Comparison of ENCODE assay signal across 9 mouse cellular contexts in the genomic region with DNA sequence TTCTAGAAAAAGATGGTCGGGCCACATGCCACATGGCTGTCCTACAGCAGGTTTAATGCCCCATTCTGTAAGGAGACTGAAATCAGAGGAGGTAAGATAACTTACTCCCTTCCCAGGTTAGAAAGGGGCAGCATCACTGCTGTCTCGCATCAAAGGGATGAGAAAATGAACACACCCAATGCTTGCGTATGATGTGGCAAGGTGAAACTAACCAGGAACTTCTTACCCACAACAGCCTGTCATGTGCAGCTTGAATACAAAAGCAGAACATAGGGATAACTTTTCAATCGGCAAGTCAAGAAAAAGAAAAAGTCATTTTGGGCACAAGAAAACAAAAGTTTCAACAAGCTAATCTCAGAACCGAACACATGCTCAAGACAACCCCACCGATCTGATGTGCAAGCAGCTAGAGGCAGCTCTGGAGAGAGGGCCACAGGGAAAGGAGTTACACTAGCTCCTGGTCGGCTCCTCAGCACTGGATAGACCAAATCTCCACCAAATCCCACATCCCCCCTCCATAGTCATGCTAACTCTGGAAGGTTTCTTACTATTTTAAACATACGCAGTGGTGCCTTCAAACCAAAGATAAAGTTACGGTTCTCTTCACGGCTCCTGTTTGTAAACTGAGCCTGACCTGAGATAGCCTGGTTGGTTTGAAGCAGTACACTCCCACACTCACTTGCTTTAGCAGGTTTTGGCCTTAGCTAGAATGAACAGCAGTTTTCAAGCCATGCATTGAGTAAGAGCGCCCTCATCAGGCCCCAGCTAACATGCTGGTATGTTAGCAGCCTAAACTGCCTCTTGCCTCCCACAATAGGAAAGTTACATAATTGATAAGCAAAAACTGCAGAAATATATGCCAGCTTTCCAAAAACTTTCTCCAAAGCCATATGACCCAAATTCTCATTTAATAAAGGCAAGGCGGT. TPM values are rescaled to one million over a fixed set of nuclear protein-coding genes. Genes with fewer than 3 reads are reported as not detected.
DNase-seq lines count a peak whose midpoint lies in the region; ATAC-seq and TF ChIP-seq lines count a peak whose summit lies in the region.
"Had no signal": no experiment of that assay in that cellular context is flagged by ENCODE, and none has a peak within 500 bp of the region (broad histone marks: within the 10 kb centered on the region; RNA-seq: fewer than 3 reads in every experiment).

No protein-coding gene starts in this region.

- no peak for ATAC-seq in hindbrain, embryonic 14.5 days (ENCODE audit: low FRiP score)
- 0 out of 2 replicates have a peak, but pooled peaks have one; percentile 42 for ATAC-seq in midbrain, embryonic 15.5 days (replicated peaks)

- H3K36me3 ChIP-seq in ES-Bruce4 (ENCODE audit: control insufficient read depth, insufficient read depth, low read length, poor library complexity, severe bottlenecking) = no peaks in the 10 kb centered on the region
- H3K36me3 ChIP-seq in hindbrain, embryonic 14.5 days (replicated peaks; ENCODE audit: control insufficient read depth, insufficient read depth) = no peaks in the 10 kb centered on the region
- H3K36me3 ChIP-seq in midbrain, embryonic 15.5 days (replicated peaks) = no peaks in the 10 kb centered on the region
- H3K36me3 ChIP-seq: heart, embryonic 13.5 days had no signal

- peak; percentile 54 for TF ChIP-seq CTCF in ES-Bruce4 (IDR thresholded peaks at IDR 0.05; ENCODE audit: low read depth, low read length)

- no peak for TF ChIP-seq EP300 in ES-Bruce4 (IDR thresholded peaks at IDR 0.05; ENCODE audit: insufficient read depth, low read depth, low read length)

- 69% methylated on average over 12 of the region's 12 CpGs for WGBS in hindbrain, embryonic 14.5 days
- 64% methylated on average over 12 of the region's 12 CpGs for WGBS in midbrain, embryonic 15.5 days

- peak; percentile 65 for DNase-seq in T-cell, adult 2 months (ENCODE audit: low spot score)
- peak; percentile 54 for DNase-seq in embryo, embryonic 9.5 days (ENCODE audit: extremely low spot score)
- peak; percentile 85 for DNase-seq in hindbrain, embryonic 14.5 days (ENCODE audit: low spot score)
- peak; percentile 56 to 75 for DNase-seq in left cerebral cortex, adult 8-10 months (ENCODE audit: low spot score in 2 of 2)
- DNase-seq in thymus, postnatal 14 days = peak; percentile 73

- H3K9me3 ChIP-seq in ES-Bruce4 (replicated peaks; ENCODE audit: control insufficient read depth, insufficient read depth, low read length, poor library complexity, severe bottlenecking) = no peaks in the 10 kb centered on the region
- no peaks in the 10 kb centered on the region for H3K9me3 ChIP-seq in hindbrain, embryonic 14.5 days (ENCODE audit: control insufficient read depth, low read length)
- H3K9me3 ChIP-seq in midbrain, embryonic 15.5 days = no peaks in the 10 kb centered on the region
- H3K9me3 ChIP-seq: heart, embryonic 13.5 days had no signal

- H3K4me1 ChIP-seq in ES-Bruce4 (ENCODE audit: control insufficient read depth, insufficient read depth, low read length) = no peaks in the 10 kb centered on the region
- no peaks in the 10 kb centered on the region for H3K4me1 ChIP-seq in hindbrain, embryonic 14.5 days (replicated peaks; ENCODE audit: control insufficient read depth, insufficient read depth, low read length)
- H3K4me1 ChIP-seq in midbrain, embryonic 15.5 days = no peaks in the 10 kb centered on the region
- H3K4me1 ChIP-seq: heart, embryonic 13.5 days had no signal

- H3K4me3 ChIP-seq in ES-Bruce4 (ENCODE audit: low read depth, low read length) = no peak overlapping the region
- no peak overlapping the region for H3K4me3 ChIP-seq in hindbrain, embryonic 14.5 days (replicated peaks; ENCODE audit: low read length)
- H3K4me3 ChIP-seq in midbrain, embryonic 15.5 days = no peak overlapping the region
- H3K4me3 ChIP-seq: heart, embryonic 13.5 days had no signal

- H3K9ac ChIP-seq in ES-Bruce4 (ENCODE audit: low read depth, poor library complexity, severe bottlenecking) = no peak overlapping the region
- H3K9ac ChIP-seq in hindbrain, embryonic 14.5 days = no peak overlapping the region
- no peak overlapping the region for H3K9ac ChIP-seq in midbrain, embryonic 15.5 days
- H3K9ac ChIP-seq: heart, embryonic 13.5 days had no signal

- no peak overlapping the region for H3K27ac ChIP-seq in ES-Bruce4 (ENCODE audit: insufficient read depth, low read length)
- no peak overlapping the region for H3K27ac ChIP-seq in hindbrain, embryonic 14.5 days
- no peak overlapping the region for H3K27ac ChIP-seq in midbrain, embryonic 15.5 days
- H3K27ac ChIP-seq: heart, embryonic 13.5 days had no signal

- TF ChIP-seq POLR2A in ES-Bruce4 (IDR thresholded peaks at IDR 0.05; ENCODE audit: insufficient read depth, low read length) = no peak

- H3K27me3 ChIP-seq in ES-Bruce4 (ENCODE audit: control insufficient read depth, insufficient read depth, low read length, poor library complexity, severe bottlenecking) = no peaks in the 10 kb centered on the region
- no peaks in the 10 kb centered on the region for H3K27me3 ChIP-seq in hindbrain, embryonic 14.5 days (ENCODE audit: control insufficient read depth, insufficient read depth, low read length)
- H3K27me3 ChIP-seq in midbrain, embryonic 15.5 days (replicated peaks) = no peaks in the 10 kb centered on the region
- H3K27me3 ChIP-seq: heart, embryonic 13.5 days had no signal

- no peak overlapping the region for H3K4me2 ChIP-seq in hindbrain, embryonic 14.5 days (replicated peaks)
- no peak overlapping the region for H3K4me2 ChIP-seq in midbrain, embryonic 15.5 days
- H3K4me2 ChIP-seq: heart, embryonic 13.5 days had no signal

RNA-seq across cellular contexts. Expression of a gene that starts 14.3 kb away (rescaled TPM):
- polyA plus RNA-seq in ES-Bruce4 (2011; ENCODE audit: insufficient read depth, insufficient read length, low read depth, missing spikeins) = not detected in 2 replicates
- 1.0 and 1.1 TPM in 2 replicates for polyA plus RNA-seq in hindbrain, embryonic 14.5 days (2014; fragmentation: Nextera tagmentation; extraction: Ambion mirVana)
- 1 to 10 TPM in 2 of 4 experiments, under 1 TPM in 1, not detected in 1; 0.89 to 1.4 (median 1.3) TPM for total RNA-seq in left cerebral cortex, adult 8-10 months (2022)
- 0.65 and 1.3 TPM in 2 replicates for polyA plus RNA-seq in midbrain, embryonic 15.5 days (2015; fragmentation: Nextera tagmentation; extraction: Ambion mirVana)
- polyA plus RNA-seq: small intestine, adult 2 months had no signal
